Mouse (Mus musculus) kidney, adult 2 months (tissue): ENCODE measurements around the gene Dusp18.

Experiments used
- CTCF ChIP-seq: fragments of 200-500 bp; conservative IDR thresholded peaks from 2 replicates; pipeline ENCODE4 v1.5.1; 2011; ENCODE audit warnings: low read depth, mild to moderate bottlenecking, control low read depth, low read length, moderate library complexity, mixed read lengths; ENCODE audit not compliant: insufficient read depth, insufficient read length
- POLR2A ChIP-seq: fragments of 200-500 bp; IDR thresholded peaks from one replicate; pipeline ENCODE4 v1.6.1; 2011; ENCODE audit warnings: low read depth, low read length, control low read depth

DNA sequence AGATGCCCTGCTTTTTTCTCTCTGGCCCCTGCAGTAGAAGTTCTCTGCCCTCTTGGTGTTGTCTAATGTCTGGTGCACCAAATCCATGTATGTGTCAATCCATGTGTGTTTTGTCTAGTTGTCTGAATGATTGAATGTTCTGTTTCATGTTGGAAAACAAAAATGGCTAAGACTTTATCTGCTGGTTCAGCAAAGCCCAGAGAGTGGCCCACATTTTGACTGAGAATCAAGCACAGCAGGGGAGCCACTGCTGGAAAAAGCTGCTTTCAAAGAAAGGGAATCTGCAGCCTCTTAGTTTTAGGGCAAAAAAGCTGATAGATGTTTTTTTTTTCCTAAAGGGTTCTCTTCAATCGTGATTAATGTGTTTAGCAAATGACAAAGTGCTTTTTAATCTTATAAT lies 51.3 kb downstream of the Dusp18 start:
- TF ChIP-seq POLR2A = no peak
- TF ChIP-seq CTCF = no peak
